ENCODE assay signal across 8 mouse cellular contexts in the genomic region with DNA sequence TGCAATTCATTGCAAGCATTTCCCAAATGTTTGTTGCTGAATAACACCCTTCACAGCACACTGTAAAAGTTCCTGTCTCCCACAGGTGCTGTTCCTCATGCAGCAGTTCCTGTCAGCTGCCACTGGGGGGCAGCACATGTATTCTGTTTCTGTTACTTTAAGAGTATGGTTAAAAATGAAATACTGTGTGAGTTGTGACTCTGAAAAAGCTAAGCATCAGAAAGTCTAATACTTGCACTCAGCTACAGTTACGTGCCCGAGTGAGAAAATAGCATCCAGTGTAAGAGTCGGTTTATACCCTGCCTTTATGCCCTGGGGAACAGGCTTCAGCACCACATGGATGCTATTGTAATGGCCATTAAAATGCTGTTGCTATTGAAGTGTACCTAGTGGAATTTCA. TPM values are rescaled to one million over a fixed set of nuclear protein-coding genes. Genes with fewer than 3 reads are reported as not detected.
A peak's percentile ranks its signal among the peaks of the same experiment; 100 is the strongest.
DNase-seq lines count a peak whose midpoint lies in the region; ATAC-seq and TF ChIP-seq lines count a peak whose summit lies in the region.

No protein-coding gene starts in this region.

- no peak overlapping the region for H3K27ac ChIP-seq in intestine, postnatal 0 days (ENCODE audit: low read depth, low read length)
- no peak overlapping the region for H3K27ac ChIP-seq in intestine, embryonic 16.5 days (ENCODE audit: low read length)
- no peak overlapping the region for H3K27ac ChIP-seq in ES-Bruce4 (ENCODE audit: insufficient read depth, low read length)
- H3K27ac ChIP-seq in cerebellum, adult 2 months (ENCODE audit: insufficient read depth, low read length): no peak overlapping the region
- H3K27ac ChIP-seq in forebrain, postnatal 0 days (ENCODE audit: low read depth, low read length): no peak overlapping the region
- no peak overlapping the region for H3K27ac ChIP-seq in midbrain, postnatal 0 days (ENCODE audit: low read depth, low read length)

- H3K9ac ChIP-seq in intestine, postnatal 0 days (ENCODE audit: low read depth, low read length): no peak overlapping the region
- no peak overlapping the region for H3K9ac ChIP-seq in intestine, embryonic 16.5 days (ENCODE audit: low read depth, low read length)
- H3K9ac ChIP-seq in ES-Bruce4 (ENCODE audit: low read depth, poor library complexity, severe bottlenecking): no peak overlapping the region
- no peak overlapping the region for H3K9ac ChIP-seq in forebrain, postnatal 0 days
- no peak overlapping the region for H3K9ac ChIP-seq in midbrain, postnatal 0 days (replicated peaks; ENCODE audit: low read length, poor library complexity, severe bottlenecking)

- H3K36me3 ChIP-seq in intestine, postnatal 0 days (ENCODE audit: control insufficient read depth, insufficient read depth): no peaks in the 10 kb centered on the region
- H3K36me3 ChIP-seq in intestine, embryonic 16.5 days (ENCODE audit: control insufficient read depth, insufficient read depth, low read length): no peaks in the 10 kb centered on the region
- H3K36me3 ChIP-seq in ES-Bruce4 (ENCODE audit: control insufficient read depth, insufficient read depth, low read length, poor library complexity, severe bottlenecking): no peaks in the 10 kb centered on the region
- no peaks in the 10 kb centered on the region for H3K36me3 ChIP-seq in forebrain, postnatal 0 days (ENCODE audit: insufficient read depth)
- no peaks in the 10 kb centered on the region for H3K36me3 ChIP-seq in midbrain, postnatal 0 days (ENCODE audit: insufficient read depth, low read length)

- no peaks in the 10 kb centered on the region for H3K4me1 ChIP-seq in intestine, postnatal 0 days (replicated peaks; ENCODE audit: control insufficient read depth, insufficient read depth, low read length)
- no peaks in the 10 kb centered on the region for H3K4me1 ChIP-seq in intestine, embryonic 16.5 days (ENCODE audit: control insufficient read depth, insufficient read depth, low read length)
- H3K4me1 ChIP-seq in ES-Bruce4 (ENCODE audit: control insufficient read depth, insufficient read depth, low read length): no peaks in the 10 kb centered on the region
- H3K4me1 ChIP-seq in cerebellum, adult 2 months (ENCODE audit: control insufficient read depth, insufficient read depth, low read length): no peaks in the 10 kb centered on the region
- H3K4me1 ChIP-seq in forebrain, postnatal 0 days (ENCODE audit: insufficient read depth): no peaks in the 10 kb centered on the region
- no peaks in the 10 kb centered on the region for H3K4me1 ChIP-seq in midbrain, postnatal 0 days (ENCODE audit: insufficient read depth, low read length)

- H3K9me3 ChIP-seq in intestine, postnatal 0 days (ENCODE audit: control insufficient read depth): no peaks in the 10 kb centered on the region
- no peaks in the 10 kb centered on the region for H3K9me3 ChIP-seq in intestine, embryonic 16.5 days (ENCODE audit: control insufficient read depth, low read length)
- H3K9me3 ChIP-seq in ES-Bruce4 (replicated peaks; ENCODE audit: control insufficient read depth, insufficient read depth, low read length, poor library complexity, severe bottlenecking): no peaks in the 10 kb centered on the region
- H3K9me3 ChIP-seq in forebrain, postnatal 0 days (ENCODE audit: low read length): no peaks in the 10 kb centered on the region
- no peaks in the 10 kb centered on the region for H3K9me3 ChIP-seq in midbrain, postnatal 0 days (ENCODE audit: low read length)

- H3K4me2 ChIP-seq in intestine, postnatal 0 days (replicated peaks; ENCODE audit: low read depth): no peak overlapping the region
- H3K4me2 ChIP-seq in intestine, embryonic 16.5 days (ENCODE audit: low read depth, low read length): no peak overlapping the region
- H3K4me2 ChIP-seq in forebrain, postnatal 0 days (ENCODE audit: low read depth): no peak overlapping the region
- no peak overlapping the region for H3K4me2 ChIP-seq in midbrain, postnatal 0 days (ENCODE audit: low read depth, low read length, poor library complexity, severe bottlenecking)

- TF ChIP-seq CTCF in intestine, postnatal 0 days (IDR thresholded peaks at IDR 0.05; ENCODE audit: low read depth): peak; percentile 84
- TF ChIP-seq CTCF in ES-Bruce4 (IDR thresholded peaks at IDR 0.05; ENCODE audit: low read depth, low read length): peak; percentile 74
- TF ChIP-seq CTCF in cerebellum, adult 2 months (IDR thresholded peaks at IDR 0.05; ENCODE audit: borderline replicate concordance, insufficient read depth, low read depth, low read length): peak; percentile 92
- peak; percentile 95 for TF ChIP-seq CTCF in forebrain, postnatal 0 days (IDR thresholded peaks at IDR 0.05; ENCODE audit: low read depth)
- TF ChIP-seq CTCF in midbrain, postnatal 0 days (IDR thresholded peaks at IDR 0.05): peak; percentile 95

- intact Hi-C loops in gastrocnemius, postnatal 14 days (cut with DNase I; ENCODE audit: low total_unique reads): no loop called here

- peak; percentile 44 to 64 for DNase-seq in cerebellum, adult 2 months
- peak; percentile 85 for DNase-seq in forebrain, postnatal 0 days
- DNase-seq in left cerebral cortex, adult 11 months (ENCODE audit: low spot score): peak; percentile 23
- DNase-seq in midbrain, postnatal 0 days (ENCODE audit: low spot score): peak; percentile 82
- DNase-seq in gastrocnemius, postnatal 14 days: no peak

- 43% methylated on average over 3 of the region's 3 CpGs for WGBS in intestine, postnatal 0 days
- 42% methylated on average over 3 of the region's 3 CpGs for WGBS in intestine, embryonic 16.5 days
- 29% methylated on average over 3 of the region's 3 CpGs for WGBS in cerebellum, adult 2 months
- 40% methylated on average over 3 of the region's 3 CpGs for WGBS in forebrain, postnatal 0 days
- 42% methylated on average over 3 of the region's 3 CpGs for WGBS in midbrain, postnatal 0 days

- no peak; the same call in 1 of the 2 replicates for ATAC-seq in intestine, postnatal 0 days
- ATAC-seq in intestine, embryonic 16.5 days: no peak
- peak; percentile 75; the same call in 1 of the 2 replicates for ATAC-seq in forebrain, postnatal 0 days
- peak; percentile 77 for ATAC-seq in midbrain, postnatal 0 days (ENCODE audit: low FRiP score)

- no peak for TF ChIP-seq EP300 in ES-Bruce4 (IDR thresholded peaks at IDR 0.05; ENCODE audit: insufficient read depth, low read depth, low read length)

- no peaks in the 10 kb centered on the region for H3K27me3 ChIP-seq in intestine, postnatal 0 days (replicated peaks; ENCODE audit: control insufficient read depth, insufficient read depth, low read length)
- no peaks in the 10 kb centered on the region for H3K27me3 ChIP-seq in intestine, embryonic 16.5 days (replicated peaks; ENCODE audit: control insufficient read depth, insufficient read depth, low read length)
- H3K27me3 ChIP-seq in ES-Bruce4 (ENCODE audit: control insufficient read depth, insufficient read depth, low read length, poor library complexity, severe bottlenecking): no peaks in the 10 kb centered on the region
- no peaks in the 10 kb centered on the region for H3K27me3 ChIP-seq in cerebellum, adult 2 months (ENCODE audit: control insufficient read depth, insufficient read depth, low read length)
- H3K27me3 ChIP-seq in forebrain, postnatal 0 days (ENCODE audit: insufficient read depth, low read length): no peaks in the 10 kb centered on the region
- H3K27me3 ChIP-seq in midbrain, postnatal 0 days (ENCODE audit: insufficient read depth, low read length): no peaks in the 10 kb centered on the region

- no peak overlapping the region for H3K4me3 ChIP-seq in intestine, postnatal 0 days (ENCODE audit: low read depth, low read length)
- H3K4me3 ChIP-seq in intestine, embryonic 16.5 days (ENCODE audit: low read length): no peak overlapping the region
- H3K4me3 ChIP-seq in ES-Bruce4 (ENCODE audit: low read depth, low read length): no peak overlapping the region
- H3K4me3 ChIP-seq in cerebellum, adult 2 months (replicated peaks; ENCODE audit: insufficient read depth, low read depth, low read length): no peak overlapping the region
- H3K4me3 ChIP-seq in forebrain, postnatal 0 days (ENCODE audit: low read depth, low read length): no peak overlapping the region
- H3K4me3 ChIP-seq in midbrain, postnatal 0 days (ENCODE audit: low read depth, low read length): no peak overlapping the region

- no peak for TF ChIP-seq POLR2A in ES-Bruce4 (IDR thresholded peaks at IDR 0.05; ENCODE audit: insufficient read depth, low read length)
- TF ChIP-seq POLR2A in cerebellum, adult 2 months (IDR thresholded peaks at IDR 0.05; ENCODE audit: borderline replicate concordance, insufficient read depth, low read length): no peak

RNA-seq across cellular contexts. Expression of a gene that starts 52.0 kb away (rescaled TPM):
- polyA plus RNA-seq in intestine, postnatal 0 days (2015; fragmentation: Nextera tagmentation; extraction: Ambion mirVana): 0.17 and 0.26 TPM in 2 replicates
- 0.01 and 0.02 TPM in 2 replicates for polyA plus RNA-seq in intestine, embryonic 16.5 days (2015; fragmentation: Nextera tagmentation; extraction: Ambion mirVana)
- 0.15 and 0.20 TPM in 2 replicates for polyA plus RNA-seq in ES-Bruce4 (2011; ENCODE audit: insufficient read depth, insufficient read length, low read depth, missing spikeins)
- 15.9 and 17.3 TPM in 2 replicates for polyA plus RNA-seq in cerebellum, adult 2 months (2012; rRNA removed)
- 6.5 and 6.9 TPM in 2 replicates for total RNA-seq in forebrain, postnatal 0 days (2014; rRNA removed)
- 0.88 and 1.7 TPM in 2 replicates for polyA plus RNA-seq in forebrain, postnatal 0 days (2015; fragmentation: Nextera tagmentation; extraction: Ambion mirVana)
- total RNA-seq in midbrain, postnatal 0 days (2014; rRNA removed): 5.2 and 6.5 TPM in 2 replicates
- polyA plus RNA-seq in midbrain, postnatal 0 days (2015; fragmentation: Nextera tagmentation; extraction: Ambion mirVana): 0.94 and 1.1 TPM in 2 replicates
- total RNA-seq in gastrocnemius, postnatal 14 days (2021): under 1 TPM; 0.07 to 0.21 TPM

Comparison
In these comparisons a context has a peak if more than half of its experiments do, and no peak if none do; other contexts are left out.
1. ATAC-seq: peak in forebrain, postnatal 0 days (single experiment) and midbrain, postnatal 0 days (single experiment); none in intestine, postnatal 0 days (single experiment) and intestine, embryonic 16.5 days (single experiment).
2. Peak in every context shown above with its lines, with median percentiles within 50 percentile points of each other: CTCF ChIP-seq.